Mouse (Mus musculus) kidney, postnatal 0 days (tissue): ENCODE results near the gene Gpr142. TPM values are rescaled to one million over a fixed set of nuclear protein-coding genes. Genes with fewer than 3 reads are reported as not detected.

ENCODE experiments used
- ATAC-seq: fragments of 200-750 bp; cut with Nextera tagmentation; replicated peaks from 2 replicates; pipeline ENCODE4 v1.8.0; 2017; ENCODE audit warnings: low read depth, moderate number of reproducible peaks, moderate TSS enrichment, moderate library complexity; ENCODE audit not compliant: low FRiP score
- DNase-seq: peaks from one replicate; pipeline ENCODE4 v3.0.0-alpha.2; 2016; ENCODE audit warnings: low spot score
- H3K27ac ChIP-seq: fragments of 300-500 bp; sonication (generic); 2 replicates; pipeline ENCODE4 v1.5.1; 2014; ENCODE audit warnings: mild to moderate bottlenecking
- H3K27me3 ChIP-seq: fragments of 300-500 bp; sonication (generic); 2 replicates; pipeline ENCODE4 v1.6.1; 2014; ENCODE audit warnings: low read length, mixed read lengths; ENCODE audit not compliant: insufficient read depth
- H3K36me3 ChIP-seq: fragments of 300-500 bp; sonication (generic); 2 replicates; pipeline ENCODE4 v1.6.1; 2014; ENCODE audit warnings: low read length, mixed read lengths; ENCODE audit not compliant: insufficient read depth
- H3K4me1 ChIP-seq: fragments of 300-500 bp; sonication (generic); replicated peaks from 2 replicates; pipeline ENCODE4 v1.6.1; 2014; ENCODE audit warnings: antibody characterized with exemption, low read length, mixed read lengths; ENCODE audit not compliant: insufficient read depth
- H3K4me2 ChIP-seq: fragments of 300-500 bp; sonication (generic); 2 replicates; pipeline ENCODE4 v1.6.1; 2014; ENCODE audit warnings: mild to moderate bottlenecking, low read length, moderate library complexity, mixed read lengths
- H3K4me3 ChIP-seq: fragments of 300-500 bp; sonication (generic); replicated peaks from 2 replicates; pipeline ENCODE4 v1.5.1; 2014; ENCODE audit warnings: low read depth, low read length
- H3K9ac ChIP-seq: fragments of 300-500 bp; sonication (generic); 2 replicates; pipeline ENCODE4 v1.6.1; 2014; ENCODE audit warnings: low read depth, low read length
- H3K9me3 ChIP-seq: fragments of 300-500 bp; sonication (generic); replicated peaks from 2 replicates; pipeline ENCODE4 v1.6.1; 2016; ENCODE audit warnings: low read length, inconsistent platforms, mixed read lengths
- CTCF ChIP-seq: IDR thresholded peaks from 2 replicates; pipeline ENCODE4 v1.5.1; 2016; ENCODE audit warnings: antibody characterized with exemption, low read depth, mild to moderate bottlenecking, moderate library complexity
- WGBS: fragments of 180-500 bp; shearing (Covaris S2); extraction: QIAGEN DNeasy Blood & Tissue Kit; methylation state at CpG from one replicate; pipeline ENCODE4 v1.1.7; 2014; 5-methylcytosine and 5-hydroxymethylcytosine counted together
- polyA plus RNA-seq: library from polyadenylated mRNA; unstranded; fragments of >200 nt; fragmentation: Nextera tagmentation; extraction: Ambion mirVana; gene quantifications from 2 replicates; pipeline ENCODE4 v1.2.1, GENCODE M21; 2015

The Gpr142 gene
- polyA plus RNA-seq, 1 experiment from 2014 or later: not detected

- H3K9me3 ChIP-seq: no peaks in the 10 kb centered on the region
- WGBS: 48% methylated on average over 5 of the region's 5 CpGs
- no peaks in the 10 kb centered on the region for H3K27me3 ChIP-seq
- no peak overlapping the region for H3K9ac ChIP-seq
- peak; percentile 73 for DNase-seq
- peak; percentile 67 for ATAC-seq
- peaks cover 30% of the 10 kb centered on the region for H3K4me1 ChIP-seq
- TF ChIP-seq CTCF: no peak
- peak overlapping the region; percentile 66 for H3K27ac ChIP-seq
- H3K36me3 ChIP-seq: no peaks in the 10 kb centered on the region
- no peak overlapping the region for H3K4me3 ChIP-seq
- no peak overlapping the region for H3K4me2 ChIP-seq
Measured at GRCm38 (mm10) chr11:114826686-114827085, 28.0 kb downstream of the Gpr142 start.

GRCm38 (mm10) chr11:114829499-114830432, 31.0 kb downstream of the Gpr142 start:
- H3K27me3 ChIP-seq: no peaks in the 10 kb centered on the region
- H3K9ac ChIP-seq: peak overlapping the region; percentile 49
- H3K27ac ChIP-seq: peak overlapping the region; percentile 95
- DNase-seq (peak; percentile 87), ATAC-seq (peak; percentile 89)
- 6% methylated on average over 24 of the region's 24 CpGs for WGBS
- TF ChIP-seq CTCF: no peak
- peaks cover 13% of the 10 kb centered on the region for H3K4me1 ChIP-seq
- H3K36me3 ChIP-seq: no peaks in the 10 kb centered on the region
- no peaks in the 10 kb centered on the region for H3K9me3 ChIP-seq
- H3K4me2 ChIP-seq: peak overlapping the region; percentile 51
- H3K4me3 ChIP-seq: peak overlapping the region; percentile 21

GRCm38 (mm10) chr11:114830433-114830773, 31.7 kb downstream of the Gpr142 start:
- 0 out of 2 replicates have a peak overlapping the region, but pooled peaks have one; percentile 6 for H3K9ac ChIP-seq
- peak overlapping the region; percentile 51 for H3K4me2 ChIP-seq
- H3K4me3 ChIP-seq: no peak overlapping the region
- H3K9me3 ChIP-seq: no peaks in the 10 kb centered on the region
- H3K27me3 ChIP-seq: no peaks in the 10 kb centered on the region
- peak overlapping the region; percentile 95 for H3K27ac ChIP-seq
- no peak for TF ChIP-seq CTCF
- peaks cover 13% of the 10 kb centered on the region for H3K4me1 ChIP-seq
- no peaks in the 10 kb centered on the region for H3K36me3 ChIP-seq
- DNase-seq (no peak), ATAC-seq (peak; percentile 19)
- 16% methylated on average over 8 of the region's 8 CpGs for WGBS

- Histone ChIP-seq H3K4me3 (no peak overlapping the region), H3K4me1 (peaks cover 23% of the 10 kb centered on the region), H3K27ac (no peak overlapping the region), H3K36me3 (no peaks in the 10 kb centered on the region), H3K27me3 (no peaks in the 10 kb centered on the region), H3K9ac (no peak overlapping the region), H3K9me3 (no peaks in the 10 kb centered on the region), H3K4me2 (no peak overlapping the region)
- no peak for ATAC-seq
- 53% methylated on average over 5 of the region's 5 CpGs for WGBS
- no peak for TF ChIP-seq CTCF
- no peak for DNase-seq
Measured at GRCm38 (mm10) chr11:114833166-114833565, 34.4 kb downstream of the Gpr142 start.

GRCm38 (mm10) chr11:114843818-114844463, 45.2 kb downstream of the Gpr142 start:
- DNase-seq (peak; percentile 65), ATAC-seq (peak; percentile 62; the same call in 1 of the 2 replicates)
- Histone ChIP-seq H3K27ac (peak overlapping the region; percentile 74; the same call in 1 of the 2 replicates), H3K9me3 (no peaks in the 10 kb centered on the region), H3K36me3 (no peaks in the 10 kb centered on the region), H3K9ac (0 out of 2 replicates have a peak overlapping the region, but pooled peaks have one; percentile 18), H3K4me2 (no peak overlapping the region), H3K27me3 (no peaks in the 10 kb centered on the region), H3K4me3 (no peak overlapping the region), H3K4me1 (peaks cover 9% of the 10 kb centered on the region)
- no peak for TF ChIP-seq CTCF
- 12% methylated on average over 8 of the region's 8 CpGs for WGBS

GRCm38 (mm10) chr11:114844464-114845220, 45.9 kb downstream of the Gpr142 start:
- no peak overlapping the region for H3K4me3 ChIP-seq
- peak overlapping the region; percentile 74; the same call in 1 of the 2 replicates for H3K27ac ChIP-seq
- no peak overlapping the region for H3K4me2 ChIP-seq
- H3K36me3 ChIP-seq: no peaks in the 10 kb centered on the region
- no peak; the same call in 1 of the 2 replicates for TF ChIP-seq CTCF
- H3K4me1 ChIP-seq: peaks cover 15% of the 10 kb centered on the region
- DNase-seq (no peak), ATAC-seq (no peak; the same call in 1 of the 2 replicates)
- 35% methylated on average over 7 of the region's 7 CpGs for WGBS
- no peaks in the 10 kb centered on the region for H3K9me3 ChIP-seq
- no peaks in the 10 kb centered on the region for H3K27me3 ChIP-seq
- H3K9ac ChIP-seq: 0 out of 2 replicates have a peak overlapping the region, but pooled peaks have one; percentile 18
